14 mouse cellular contexts compared by ENCODE assay signal in genomic region chr19:58043550-58043949, GRCm38 (mm10).
DNase-seq lines count a peak whose midpoint lies in the region; ATAC-seq lines count a peak whose summit lies in the region.
"Had no signal": no experiment of that assay in that cellular context is flagged by ENCODE, and none has a peak within 500 bp of the region (broad histone marks: within the 10 kb centered on the region; RNA-seq: fewer than 3 reads in every experiment).

No protein-coding gene starts in this region.

- no peak overlapping the region for H3K27ac ChIP-seq in kidney, embryonic 16.5 days (ENCODE audit: low read length)
- peak overlapping the region; percentile 8; the same call in 1 of the 2 replicates for H3K27ac ChIP-seq in liver, embryonic 11.5 days (ENCODE audit: low read depth, low read length)
- no peak overlapping the region for H3K27ac ChIP-seq in midbrain, embryonic 14.5 days (replicated peaks; ENCODE audit: low read depth, low read length)
- H3K27ac ChIP-seq: hindbrain, embryonic 12.5 days had no signal

- no peak overlapping the region for H3K9ac ChIP-seq in kidney, embryonic 16.5 days (replicated peaks; ENCODE audit: low read length)
- no peak overlapping the region for H3K9ac ChIP-seq in liver, embryonic 11.5 days (ENCODE audit: low read depth, low read length)
- no peak overlapping the region for H3K9ac ChIP-seq in midbrain, embryonic 14.5 days (replicated peaks; ENCODE audit: low read length)
- H3K9ac ChIP-seq: hindbrain, embryonic 12.5 days had no signal

- no peak overlapping the region for H3K4me2 ChIP-seq in kidney, embryonic 16.5 days (replicated peaks; ENCODE audit: low read depth, low read length)
- no peak overlapping the region for H3K4me2 ChIP-seq in liver, embryonic 11.5 days
- H3K4me2 ChIP-seq in midbrain, embryonic 14.5 days (ENCODE audit: low read length): no peak overlapping the region
- H3K4me2 ChIP-seq: hindbrain, embryonic 12.5 days had no signal

- H3K4me3 ChIP-seq in kidney, embryonic 16.5 days (ENCODE audit: low read length): no peak overlapping the region
- no peak overlapping the region for H3K4me3 ChIP-seq in liver, embryonic 11.5 days (ENCODE audit: low read depth, low read length)
- no peak overlapping the region for H3K4me3 ChIP-seq in midbrain, embryonic 14.5 days (replicated peaks; ENCODE audit: low read depth, low read length)
- H3K4me3 ChIP-seq: hindbrain, embryonic 12.5 days had no signal

- H3K4me1 ChIP-seq in kidney, embryonic 16.5 days (ENCODE audit: insufficient read depth, low read length): no peaks in the 10 kb centered on the region
- no peaks in the 10 kb centered on the region for H3K4me1 ChIP-seq in liver, embryonic 11.5 days (replicated peaks; ENCODE audit: control insufficient read depth, insufficient read depth, low read length)
- H3K4me1 ChIP-seq in midbrain, embryonic 14.5 days (ENCODE audit: control insufficient read depth, insufficient read depth, low read length): no peaks in the 10 kb centered on the region

- DNase-seq in kidney, adult 18-20 months: peak; percentile 9
- DNase-seq in testis, postnatal 14 days (ENCODE audit: low spot score): peak; percentile 8
- DNase-seq in testis, postnatal 10 days (ENCODE audit: low spot score): no peak
- DNase-seq in liver, embryonic 11.5 days (ENCODE audit: low spot score): no peak
- DNase-seq in frontal cortex, postnatal 14 days (ENCODE audit: low spot score in 2 of 2): no peak
- no peak for DNase-seq in left cerebral cortex, adult 18-20 months (ENCODE audit: low spot score in 2 of 2)
- DNase-seq in midbrain, embryonic 14.5 days: no peak
- DNase-seq: cerebellum, postnatal 25 days; gastrocnemius, postnatal 14 days; right cerebral cortex, postnatal 14 days; thymus, postnatal 4 days had no signal

- ATAC-seq in kidney, embryonic 16.5 days (ENCODE audit: low FRiP score, low TSS enrichment): no peak
- ATAC-seq in liver, embryonic 11.5 days (replicated peaks; ENCODE audit: low FRiP score): no peak
- no peak for ATAC-seq in midbrain, embryonic 14.5 days (ENCODE audit: low FRiP score, low TSS enrichment)
- ATAC-seq: forebrain, embryonic 16.5 days had no signal

- WGBS in kidney, embryonic 16.5 days: 35% methylated on average over 4 of the region's 4 CpGs
- 76% methylated on average over 4 of the region's 4 CpGs for WGBS in liver, embryonic 11.5 days
- WGBS in midbrain, embryonic 14.5 days: 87% methylated on average over 4 of the region's 4 CpGs

- no peaks in the 10 kb centered on the region for H3K27me3 ChIP-seq in kidney, embryonic 16.5 days (ENCODE audit: insufficient read depth, low read length)
- H3K27me3 ChIP-seq in liver, embryonic 11.5 days (replicated peaks; ENCODE audit: control insufficient read depth, insufficient read depth, low read length): no peaks in the 10 kb centered on the region
- no peaks in the 10 kb centered on the region for H3K27me3 ChIP-seq in midbrain, embryonic 14.5 days (ENCODE audit: control insufficient read depth, insufficient read depth, low read length)
- H3K27me3 ChIP-seq: hindbrain, embryonic 12.5 days had no signal

- H3K36me3 ChIP-seq in kidney, embryonic 16.5 days (ENCODE audit: insufficient read depth, low read length): no peaks in the 10 kb centered on the region
- no peaks in the 10 kb centered on the region for H3K36me3 ChIP-seq in liver, embryonic 11.5 days (ENCODE audit: control insufficient read depth, insufficient read depth, low read length)
- peaks cover 4% of the 10 kb centered on the region; the same call in 1 of the 2 replicates for H3K36me3 ChIP-seq in midbrain, embryonic 14.5 days (ENCODE audit: control insufficient read depth, insufficient read depth, low read length)
- H3K36me3 ChIP-seq: hindbrain, embryonic 12.5 days had no signal

- no peaks in the 10 kb centered on the region for H3K9me3 ChIP-seq in kidney, embryonic 16.5 days (ENCODE audit: low read length)
- H3K9me3 ChIP-seq in liver, embryonic 11.5 days (ENCODE audit: control insufficient read depth, low read length): no peaks in the 10 kb centered on the region
- H3K9me3 ChIP-seq in midbrain, embryonic 14.5 days (ENCODE audit: control insufficient read depth, low read length): no peaks in the 10 kb centered on the region
- H3K9me3 ChIP-seq: hindbrain, embryonic 12.5 days had no signal

Comparison
In these comparisons a context has a peak if more than half of its experiments do, and no peak if none do; other contexts are left out.
1. DNase-seq: peak in kidney, adult 18-20 months (single experiment) and testis, postnatal 14 days (single experiment); none in testis, postnatal 10 days (single experiment), liver, embryonic 11.5 days (single experiment), frontal cortex, postnatal 14 days (0 of 2), left cerebral cortex, adult 18-20 months (0 of 2) and midbrain, embryonic 14.5 days (single experiment).